In the genomic region with DNA sequence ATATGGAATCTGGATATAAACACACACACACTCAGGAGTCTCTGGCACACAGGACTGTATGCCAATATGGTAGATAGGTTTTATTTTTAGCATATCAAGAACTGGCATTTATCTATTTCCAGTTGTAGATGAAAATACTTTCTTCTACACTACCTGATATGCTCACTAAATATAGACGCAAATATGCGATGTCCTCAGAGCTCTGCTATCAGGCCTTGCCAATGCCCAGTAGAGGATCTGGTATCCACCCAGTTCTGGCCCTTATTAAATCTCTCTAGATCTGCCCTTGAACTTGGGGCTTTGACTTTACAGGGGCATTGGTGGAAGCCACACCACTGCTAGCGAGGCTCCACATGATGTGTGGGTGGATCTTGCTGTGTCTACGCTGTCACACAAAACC, we compare ENCODE assay signal across 37 mouse cellular contexts. TPM values are rescaled to one million over a fixed set of nuclear protein-coding genes. Genes with fewer than 3 reads are reported as not detected.
"Had no signal": no experiment of that assay in that cellular context is flagged by ENCODE, and none has a peak within 500 bp of the region (broad histone marks: within the 10 kb centered on the region; RNA-seq: fewer than 3 reads in every experiment).

No protein-coding gene starts in this region.

- H3K4me3 ChIP-seq: gastrocnemius, adult 2 months; hindbrain, embryonic 12.5 days; intestine, embryonic 15.5 days; layer of hippocampus, adult 2 months; left cerebral cortex, adult 2 months; limb, embryonic 10.5 days; limb, embryonic 12.5 days; liver, embryonic 13.5 days; liver, embryonic 15.5 days had no signal

- H3K4me2 ChIP-seq: hindbrain, embryonic 12.5 days; hindbrain, embryonic 14.5 days; intestine, embryonic 15.5 days; limb, embryonic 12.5 days; liver, embryonic 11.5 days; liver, embryonic 13.5 days; liver, embryonic 15.5 days had no signal

- H3K36me3 ChIP-seq: hindbrain, embryonic 12.5 days; intestine, embryonic 15.5 days; limb, embryonic 10.5 days; limb, embryonic 12.5 days; liver, embryonic 13.5 days; liver, embryonic 15.5 days had no signal

- H3K4me1 ChIP-seq: hindbrain, embryonic 12.5 days; intestine, embryonic 15.5 days; liver, embryonic 15.5 days had no signal

- DNase-seq: gastrocnemius, adult 2 months; gastrocnemius, postnatal 10 days; gastrocnemius, postnatal 25 days; kidney, adult 18-20 months; kidney, adult 8-10 months; kidney, postnatal 10 days; kidney, postnatal 25 days; kidney, postnatal 4 days; liver; liver, embryonic 13.5 days; liver, postnatal 0 days; lung, adult 2 months had no signal

- H3K9me3 ChIP-seq: hindbrain, embryonic 12.5 days; intestine, embryonic 15.5 days; limb, embryonic 10.5 days; limb, embryonic 12.5 days; liver, embryonic 13.5 days; liver, embryonic 15.5 days had no signal

- H3K27me3 ChIP-seq: hindbrain, embryonic 12.5 days; intestine, embryonic 15.5 days; limb, embryonic 12.5 days; liver, embryonic 13.5 days; liver, embryonic 15.5 days had no signal

- H3K9ac ChIP-seq: hindbrain, embryonic 12.5 days; hindbrain, embryonic 14.5 days; intestine, embryonic 15.5 days; limb, embryonic 12.5 days; liver, embryonic 13.5 days; liver, embryonic 15.5 days; liver, postnatal 0 days had no signal

- H3K27ac ChIP-seq: gastrocnemius, adult 2 months; hindbrain, embryonic 12.5 days; hindbrain, embryonic 14.5 days; intestine, embryonic 15.5 days; layer of hippocampus, adult 2 months; left cerebral cortex, adult 2 months; limb, embryonic 10.5 days; limb, embryonic 12.5 days; liver, embryonic 13.5 days; liver, embryonic 15.5 days had no signal

- ATAC-seq: forebrain, embryonic 16.5 days; hindbrain, embryonic 16.5 days; inflammation-experienced regulatory T-cells, adult 6 months; intestine, embryonic 15.5 days; intestine, postnatal 0 days; liver, postnatal 0 days had no signal

RNA-seq across cellular contexts. Expression of a gene that starts 47.4 kb away (rescaled TPM):
- total RNA-seq: gastrocnemius, adult 2 months had no signal
- polyA plus RNA-seq: forebrain, embryonic 16.5 days; hindbrain, embryonic 12.5 days; hindbrain, embryonic 16.5 days; limb, embryonic 10.5 days; limb, embryonic 12.5 days had no signal

RNA-seq across cellular contexts. Expression of a gene that starts 54.4 kb away (rescaled TPM):
- total RNA-seq: gastrocnemius, adult 2 months; gastrocnemius, postnatal 10 days; gastrocnemius, postnatal 25 days; gastrocnemius, postnatal 4 days; granulocyte monocyte progenitor cell, adult 5-6 weeks; heart, postnatal 10 days; hematopoietic stem cell, adult 5-6 weeks; layer of hippocampus, adult 2 months; layer of hippocampus, postnatal 10 days; layer of hippocampus, postnatal 25 days; left cerebral cortex, adult 2 months; left cerebral cortex, postnatal 14 days; left cerebral cortex, postnatal 36 days had no signal
- polyA plus RNA-seq: forebrain, embryonic 16.5 days; frontal cortex, adult 2 months; hindbrain, embryonic 12.5 days; hindbrain, embryonic 14.5 days; hindbrain, embryonic 16.5 days; intestine, embryonic 15.5 days; intestine, postnatal 0 days; kidney, embryonic 14.5 days; kidney, embryonic 16.5 days; limb, embryonic 10.5 days; limb, embryonic 12.5 days; limb, embryonic 14.5 days; liver, embryonic 11.5 days; liver, embryonic 13.5 days; liver, embryonic 15.5 days; liver, postnatal 0 days had no signal
